Mouse (Mus musculus) mouse embryonic stem cell (cell line): ENCODE data around the gene Gm45837.

Source experiments
- in situ Hi-C, 2 experiments: fragments of 300-500 bp; cut with MboI; formaldehyde crosslinking; loops; 1 replicate in 1 of 2; 3 replicates in 1 of 2; pipeline ENCODE4 v1.14.3; 2019 to 2020; ENCODE audit warnings: low sequenced_read_pairs in 2 of 2, low pct_unique_long_range_greater_than_20kb in 1 of 2, mixed read lengths in 1 of 2; ENCODE audit not compliant: unreplicated experiment in 1 of 2

The Gm45837 gene

DNA sequence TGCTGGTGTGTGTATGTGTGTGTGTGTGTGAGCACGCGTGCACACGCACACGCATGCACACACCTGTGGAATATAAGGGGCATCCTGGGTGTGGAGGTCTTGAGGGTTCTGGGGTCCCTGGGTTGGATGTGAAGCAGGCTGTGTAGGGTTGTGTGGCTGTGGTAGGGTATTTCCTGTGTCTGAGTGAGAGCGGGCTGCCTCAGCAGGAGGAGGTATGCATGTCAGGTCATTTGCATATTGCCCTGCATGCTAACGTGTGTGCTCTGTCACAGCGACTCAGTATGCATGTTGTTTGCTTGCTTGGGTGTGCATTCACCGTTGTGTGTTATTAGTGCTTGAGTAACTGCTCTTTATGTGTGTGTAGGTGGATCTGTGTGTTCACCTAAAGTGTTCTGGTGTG lies 12.0 kb downstream of the Gm45837 start:
- in situ Hi-C loops = no loop called here

GRCm38 (mm10) chr7:101423970-101424369 lies 13.3 kb downstream of the Gm45837 start:
- in situ Hi-C loops = no loop called here

- in situ Hi-C loops = no loop called here
Observed at GRCm38 (mm10) chr7:101426692-101427091, 16.0 kb downstream of the Gm45837 start.

DNA sequence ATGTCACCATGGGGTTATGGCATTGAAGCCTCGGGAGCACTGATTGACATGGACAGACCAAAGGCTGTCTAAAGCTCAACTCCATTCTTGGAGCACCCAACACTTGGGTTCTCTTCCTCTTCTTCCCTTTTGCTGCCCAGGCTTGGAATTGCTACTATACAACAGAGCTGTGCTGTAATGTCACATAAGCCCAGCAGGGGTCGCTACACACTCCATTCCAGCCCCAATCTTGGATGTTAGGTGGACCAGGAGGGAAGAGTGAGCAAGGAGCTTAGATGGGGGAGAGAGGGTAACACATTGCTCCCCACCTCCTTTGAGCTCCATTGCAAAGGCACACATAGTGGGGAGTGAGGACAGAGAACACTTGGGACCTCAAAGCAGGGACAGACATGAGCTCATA lies 17.1 kb downstream of the Gm45837 start:
- in situ Hi-C loops = no loop called here

DNA sequence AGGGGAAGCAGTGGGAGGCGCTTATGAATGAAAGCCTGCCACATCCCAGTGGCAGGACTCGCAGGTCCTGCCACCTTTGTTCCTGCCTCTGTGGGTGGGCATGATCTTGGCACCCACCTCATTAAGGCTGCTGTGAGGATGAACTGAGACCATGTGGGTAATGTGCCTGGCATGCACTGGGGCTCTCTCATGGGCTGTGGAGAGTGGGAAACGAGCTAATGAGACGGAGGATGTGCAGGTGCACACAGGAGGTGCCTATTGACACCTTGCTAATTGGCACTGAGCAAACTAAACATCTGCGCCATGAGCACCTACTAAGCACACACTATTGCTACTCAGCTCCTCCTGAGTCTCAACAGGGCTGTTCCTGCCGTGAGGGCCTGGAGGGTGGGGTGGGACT lies 24.4 kb downstream of the Gm45837 start:
- in situ Hi-C loops = no loop called here

DNA sequence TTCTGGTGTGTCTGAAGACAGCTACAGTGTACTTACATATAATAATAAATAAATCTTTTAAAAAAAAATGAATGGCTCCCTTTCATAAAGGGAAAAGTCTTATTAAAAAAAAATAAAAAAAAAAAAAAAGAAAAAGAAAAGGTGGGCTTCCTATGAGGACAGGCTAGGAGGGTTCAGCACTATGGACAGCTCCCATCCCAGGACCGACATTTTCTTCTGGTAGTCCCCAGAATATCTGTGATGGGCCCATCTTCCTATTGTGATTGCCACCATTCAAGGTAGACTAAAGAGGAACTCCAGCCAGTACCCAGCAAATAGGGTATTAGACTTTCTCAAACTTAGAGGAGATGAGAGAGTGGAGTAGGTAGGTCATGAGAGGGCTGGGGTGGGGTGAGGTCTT lies 27.2 kb downstream of the Gm45837 start:
- in situ Hi-C loops = no loop called here

GRCm38 (mm10) chr7:101443093-101443492 lies 32.4 kb downstream of the Gm45837 start:
- in situ Hi-C loops = loop anchor here in 1 of 2 experiments (10.0 kb wide), 1 partner anchor 62 kb away; no protein-coding TSS in a partner anchor

GRCm38 (mm10) chr7:101444211-101444610 lies 33.5 kb downstream of the Gm45837 start:
- in situ Hi-C loops = loop anchor here in 1 of 2 experiments (10.0 kb wide), 1 partner anchor 61 kb away; no protein-coding TSS in a partner anchor

- in situ Hi-C loops = loop anchor here (5.0 to 10.0 kb wide), 2 partner anchors 52 to 55 kb away; no protein-coding TSS in a partner anchor
Observed at GRCm38 (mm10) chr7:101449855-101450254, 39.2 kb downstream of the Gm45837 start.

DNA sequence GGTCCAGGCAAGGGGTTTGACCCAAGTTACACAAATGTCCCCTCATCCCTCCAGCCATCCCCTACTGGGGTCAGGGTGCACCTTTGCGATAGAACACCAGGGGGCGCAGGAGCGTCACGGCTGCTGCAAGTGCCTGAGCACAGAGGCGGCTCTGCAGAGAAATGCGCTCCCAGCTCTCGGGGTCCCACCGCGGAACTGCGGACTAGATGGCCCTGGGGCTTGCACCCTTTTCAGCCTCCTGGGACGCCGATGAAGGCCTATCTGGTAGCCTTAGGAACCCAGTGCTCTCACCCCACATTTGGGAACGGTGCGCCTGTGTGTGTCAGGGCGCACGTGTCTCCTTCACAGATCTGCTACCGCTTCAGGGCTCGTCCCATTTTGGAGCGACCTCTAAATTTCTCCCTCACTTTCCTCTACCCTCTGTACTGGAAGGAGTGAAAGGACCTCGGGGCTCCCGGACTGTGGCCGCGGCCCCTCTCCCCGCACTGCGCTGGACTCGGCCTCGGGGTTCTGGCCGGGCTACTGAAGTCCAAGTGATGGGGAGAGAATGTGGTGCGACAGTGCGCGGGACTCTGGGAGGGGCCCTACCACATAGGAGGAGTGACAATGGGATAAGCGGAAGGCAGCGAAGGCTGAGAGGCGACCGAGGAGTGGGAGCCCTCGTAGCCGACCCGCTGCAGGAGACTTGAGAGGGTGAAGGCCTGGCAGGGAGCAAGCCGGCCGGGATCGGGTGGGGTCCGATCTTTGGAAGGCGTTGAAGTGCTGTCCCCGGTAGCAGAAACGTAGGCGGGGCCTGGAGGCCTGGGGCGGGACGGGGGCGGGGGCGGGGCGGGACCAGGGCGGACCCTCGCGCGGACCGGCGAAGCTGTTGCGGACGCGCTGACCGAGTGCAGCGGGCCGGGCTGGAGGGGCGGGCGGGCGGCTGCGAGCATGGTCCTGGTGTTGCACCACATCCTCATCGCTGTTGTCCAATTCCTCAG lies 40.0 kb downstream of the Gm45837 start:
- in situ Hi-C loops = loop anchor here in 1 of 2 experiments (5.0 kb wide), 1 partner anchor 52 kb away; no protein-coding TSS in a partner anchor

GRCm38 (mm10) chr7:101452669-101453068 lies 42.0 kb downstream of the Gm45837 start:
- in situ Hi-C loops = loop anchor here in 1 of 2 experiments (5.0 kb wide), 1 partner anchor 50 kb away; no protein-coding TSS in a partner anchor

GRCm38 (mm10) chr7:101453296-101453695 lies 42.6 kb downstream of the Gm45837 start:
- in situ Hi-C loops = loop anchor here in 1 of 2 experiments (5.0 kb wide), 1 partner anchor 49 kb away; no protein-coding TSS in a partner anchor

DNA sequence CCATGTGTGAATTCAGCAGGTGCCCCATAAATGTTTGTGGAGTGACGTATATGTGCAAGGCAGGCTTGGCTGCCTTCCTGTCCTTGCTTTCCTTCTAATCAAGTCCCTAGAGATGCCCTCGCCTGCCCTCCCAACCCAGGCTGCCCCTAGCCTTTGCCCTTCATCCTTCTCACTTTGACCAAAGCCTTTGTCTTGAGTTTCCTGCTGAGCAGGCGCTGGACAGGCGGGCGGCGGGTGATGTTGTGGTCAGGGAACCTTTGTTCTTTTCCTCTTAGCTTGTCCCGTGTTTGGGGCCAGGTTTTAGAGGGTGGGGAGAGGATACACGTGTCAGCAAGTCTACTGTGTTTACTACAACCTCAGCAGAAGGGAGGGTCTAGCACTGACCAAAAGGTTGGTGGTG lies 43.0 kb downstream of the Gm45837 start:
- in situ Hi-C loops = loop anchor here in 1 of 2 experiments (5.0 kb wide), 1 partner anchor 49 kb away; no protein-coding TSS in a partner anchor

- in situ Hi-C loops = loop anchor here in 1 of 2 experiments (5.0 kb wide), 1 partner anchor 48 kb away; no protein-coding TSS in a partner anchor
Observed at GRCm38 (mm10) chr7:101454479-101454878, 43.8 kb downstream of the Gm45837 start.

DNA sequence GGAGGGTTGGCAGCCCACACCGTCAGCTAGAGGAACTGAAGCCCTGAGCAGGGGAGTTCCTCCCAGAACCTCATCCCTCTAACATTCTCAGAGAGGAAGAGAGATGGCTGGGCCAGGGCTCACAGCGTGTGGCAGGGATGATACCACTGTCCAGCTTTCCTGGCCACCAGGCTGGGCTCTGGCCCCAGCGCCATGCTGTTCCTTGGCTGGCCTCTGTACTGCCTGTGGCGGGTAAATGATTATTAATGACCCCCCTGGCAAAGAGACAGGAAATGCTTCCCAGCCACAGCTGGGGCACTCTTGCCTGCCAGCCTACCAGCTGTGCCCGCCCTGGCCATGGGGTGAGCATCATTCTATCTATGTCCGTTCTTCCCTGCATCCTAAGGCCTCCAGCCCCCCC lies 44.5 kb downstream of the Gm45837 start:
- in situ Hi-C loops = no loop called here

GRCm38 (mm10) chr7:101456318-101456717 lies 45.6 kb downstream of the Gm45837 start:
- in situ Hi-C loops = no loop called here

DNA sequence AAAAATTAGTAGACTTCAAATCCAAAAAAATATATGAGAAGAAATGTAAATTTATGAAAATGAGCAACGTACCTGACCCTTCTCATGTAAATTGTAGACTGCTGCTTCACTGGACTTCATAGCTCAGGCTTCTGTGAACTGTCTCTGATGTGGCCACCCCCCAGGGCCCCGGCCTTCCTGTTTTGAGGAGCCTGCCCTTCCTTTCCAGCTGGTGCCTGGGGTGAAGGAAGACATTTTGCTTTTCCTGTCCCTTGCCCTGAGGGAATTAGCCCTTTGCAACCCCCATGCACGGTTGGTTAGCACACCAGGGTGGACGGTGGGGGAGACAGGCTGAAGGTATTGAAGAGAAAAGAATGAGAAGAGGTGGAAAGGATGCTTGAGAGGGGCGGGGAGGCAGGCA lies 46.1 kb downstream of the Gm45837 start:
- in situ Hi-C loops = no loop called here

- in situ Hi-C loops = no loop called here
Observed at GRCm38 (mm10) chr7:101457283-101457682, 46.6 kb downstream of the Gm45837 start.

- in situ Hi-C loops = no loop called here
Observed at GRCm38 (mm10) chr7:101457801-101458200, 47.1 kb downstream of the Gm45837 start.
